Mouse (Mus musculus): ENCODE results near the gene Ttc12.

The Ttc12 gene

GRCm38 (mm10) chr9:49488912-49489895 is 3.2 kb upstream of the Ttc12 start:
- DNase-seq, result peak; percentile 72

DNA sequence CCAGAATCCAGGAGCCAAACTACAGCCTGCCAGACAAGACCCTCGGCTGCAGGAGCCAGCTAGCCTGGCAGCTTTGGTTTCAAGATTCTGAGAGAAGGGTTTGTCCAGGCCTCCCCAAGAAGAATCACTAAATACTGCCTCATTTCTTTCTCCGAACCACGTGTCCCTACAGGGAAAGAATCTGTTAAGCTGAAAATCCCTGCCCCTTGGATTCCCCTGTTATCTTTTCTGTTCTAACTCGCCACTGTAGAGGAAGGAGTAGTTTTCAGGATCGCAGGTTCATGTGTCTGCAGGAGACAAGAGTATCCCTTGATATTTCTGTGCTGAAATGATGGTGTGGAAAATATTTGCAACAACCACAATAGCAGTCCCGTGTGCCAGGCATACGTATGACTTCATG is 2.2 kb upstream of the Ttc12 start:
- DNase-seq, result no peak

GRCm38 (mm10) chr9:49487657-49487943 is 1.6 kb upstream of the Ttc12 start:
- DNase-seq, result no peak

- no peak for DNase-seq
Measured at GRCm38 (mm10) chr9:49486805-49487656, 1.0 kb upstream of the Ttc12 start.

DNA sequence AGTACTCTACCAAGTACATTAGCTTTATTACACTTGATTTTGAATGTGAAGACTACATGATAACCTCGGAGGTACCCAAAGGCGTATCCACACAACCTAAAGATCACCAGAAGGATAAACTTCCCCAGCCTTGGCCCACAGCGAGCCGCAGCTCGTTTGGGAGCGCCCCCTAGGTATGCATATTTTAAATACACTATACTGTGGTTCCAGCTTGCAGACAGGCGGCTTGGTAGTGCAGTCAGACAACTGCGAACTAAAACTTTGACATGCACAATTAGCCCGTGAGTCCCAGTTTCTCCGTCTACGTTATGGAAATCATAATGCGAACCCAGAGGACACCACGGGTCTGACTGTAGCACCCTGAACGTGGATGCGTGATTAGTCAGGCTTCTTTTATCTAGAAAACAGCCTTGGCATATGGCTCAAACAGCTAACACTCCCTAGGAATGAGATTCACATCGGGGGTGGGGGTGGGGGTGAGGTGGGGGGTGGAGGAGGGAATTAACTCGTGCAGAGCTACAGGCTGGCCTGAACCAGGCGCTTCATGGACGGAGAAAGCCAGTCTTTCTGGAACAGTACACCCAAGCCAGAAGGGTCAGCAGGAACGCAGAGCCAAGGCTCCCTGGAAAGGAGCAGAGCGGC is 654 bp downstream of the Ttc12 start:
- DNase-seq, result peak; percentile 22

- peak; percentile 14 for DNase-seq
Measured at GRCm38 (mm10) chr9:49483316-49483715, 2.7 kb downstream of the Ttc12 start.

- no peak for DNase-seq
Measured at GRCm38 (mm10) chr9:49472126-49472525, 13.9 kb downstream of the Ttc12 start.

GRCm38 (mm10) chr9:49470946-49471345 is 15.1 kb downstream of the Ttc12 start:
- DNase-seq, result no peak

DNA sequence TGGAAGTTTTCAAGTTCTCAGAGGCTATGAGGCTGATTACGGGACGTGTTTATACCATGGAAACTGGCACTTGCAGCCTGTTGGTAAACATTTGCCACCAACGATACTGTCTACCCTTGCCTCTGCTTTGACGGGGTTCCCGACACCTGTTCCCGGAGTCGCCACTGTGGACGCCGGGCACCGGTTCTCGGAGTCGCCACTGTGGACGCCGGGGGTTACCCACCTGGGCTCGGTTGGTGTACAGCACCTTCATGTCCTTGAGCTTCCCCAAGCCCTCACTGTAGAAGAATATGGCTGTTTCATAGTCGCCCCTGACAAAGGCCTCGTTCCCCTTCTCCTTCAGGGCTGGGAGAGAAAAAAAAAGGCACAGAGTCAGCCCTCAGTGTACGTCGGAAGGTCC is 16.0 kb downstream of the Ttc12 start:
- no peak for DNase-seq

DNA sequence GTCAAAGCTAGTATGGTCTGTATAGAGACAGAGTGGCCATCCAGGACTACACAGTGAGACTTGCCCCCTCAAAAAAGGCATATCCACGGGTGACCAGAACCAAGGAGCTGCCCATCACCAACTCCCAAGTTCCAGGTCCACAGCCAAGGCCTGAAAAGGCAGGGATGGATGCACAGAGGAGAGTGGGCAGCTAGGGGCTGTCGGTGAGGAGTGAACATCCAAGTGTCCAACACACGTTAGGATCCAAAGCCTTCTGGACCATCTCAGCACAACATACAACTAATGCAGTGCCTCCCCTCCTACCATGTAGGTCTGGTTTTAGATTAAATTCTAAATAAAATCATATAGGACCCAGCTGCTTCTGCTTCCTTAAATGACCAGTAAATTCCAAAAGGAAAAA is 29.9 kb downstream of the Ttc12 start:
- DNase-seq, result no peak

GRCm38 (mm10) chr9:49452396-49452795 is 33.6 kb downstream of the Ttc12 start:
- DNase-seq, result no peak

- no peak for DNase-seq
Measured at GRCm38 (mm10) chr9:49450491-49450890, 35.5 kb downstream of the Ttc12 start.

GRCm38 (mm10) chr9:49442621-49443020 is 43.4 kb downstream of the Ttc12 start:
- DNase-seq, result peak; percentile 4

- DNase-seq, result no peak
Measured at GRCm38 (mm10) chr9:49427478-49427877, 58.5 kb downstream of the Ttc12 start.

GRCm38 (mm10) chr9:49426921-49427320 is 59.1 kb downstream of the Ttc12 start, which contains the start of gene Ankk1:
TSS of gene Ankk1 (minus strand) at chr9:49427021.
- DNase-seq, result no peak

DNA sequence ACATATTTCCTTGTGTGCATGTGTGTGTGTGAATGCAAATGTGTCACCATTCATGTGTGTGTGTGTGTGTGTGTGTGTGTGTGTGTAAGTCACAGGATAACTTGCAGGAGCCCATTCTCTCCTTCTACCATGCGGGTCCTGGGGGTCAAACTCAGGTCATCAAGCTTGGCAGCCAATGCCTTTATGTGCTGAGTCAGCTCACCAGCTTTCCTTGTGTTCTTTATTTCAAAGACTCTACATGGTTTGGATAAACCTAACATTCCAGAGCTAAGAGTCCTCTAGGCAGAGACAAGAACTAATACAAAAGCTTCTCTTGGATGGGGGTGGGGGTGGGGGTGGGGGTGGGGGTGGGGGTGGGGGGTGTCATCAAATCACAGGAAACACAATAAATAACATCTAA is 60.4 kb downstream of the Ttc12 start:
- DNase-seq, result no peak

DNA sequence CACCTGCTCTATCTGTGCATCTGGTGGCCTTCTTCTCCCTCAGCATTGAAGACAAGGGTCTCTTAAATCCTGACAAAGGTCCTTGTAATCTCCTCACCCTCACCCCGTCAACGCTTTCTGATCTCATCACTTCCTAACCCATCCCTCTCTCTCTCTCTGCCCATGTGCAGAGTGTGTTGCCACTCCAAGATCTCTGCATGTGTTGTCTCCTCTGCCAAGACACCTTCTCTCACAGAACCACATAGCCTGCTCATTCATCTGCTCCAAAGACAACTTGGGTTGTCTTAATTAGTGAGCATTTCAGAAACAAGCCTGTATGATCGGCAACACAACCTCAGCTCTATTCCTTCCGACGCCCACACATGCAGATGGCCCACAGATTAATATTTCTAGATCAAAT is 62.2 kb downstream of the Ttc12 start:
- no peak for DNase-seq

DNA sequence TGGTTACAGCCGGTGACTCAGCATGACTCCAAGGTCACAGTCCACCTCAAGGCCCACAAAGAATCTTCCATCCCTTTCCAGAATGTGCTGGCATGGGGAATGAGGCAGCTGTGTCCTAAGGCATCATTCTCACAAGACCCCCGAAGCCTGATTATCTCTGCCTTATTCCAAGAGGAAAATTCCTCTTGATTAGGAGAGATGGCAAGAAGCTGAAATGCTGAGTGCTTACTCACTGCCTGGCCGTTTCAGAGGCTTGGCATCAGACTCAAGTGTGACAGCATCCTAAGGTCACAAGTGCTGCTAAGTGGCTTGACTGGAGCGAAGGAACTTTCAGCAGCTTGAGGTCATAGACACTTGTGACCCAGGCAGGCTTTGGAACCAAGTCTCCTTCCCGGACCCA is 75.4 kb downstream of the Ttc12 start:
- no peak for DNase-seq

- no peak for DNase-seq
Measured at GRCm38 (mm10) chr9:49407028-49407427, 79.0 kb downstream of the Ttc12 start.

GRCm38 (mm10) chr9:49403711-49404110 is 82.3 kb downstream of the Ttc12 start:
- no peak for DNase-seq

GRCm38 (mm10) chr9:49396006-49396405 is 90.0 kb downstream of the Ttc12 start:
- DNase-seq, result no peak

- DNase-seq, result no peak
Measured at GRCm38 (mm10) chr9:49392242-49392641, 93.8 kb downstream of the Ttc12 start.

All from kidney, adult 11 months (tissue).